In genomic region chr17:87264927-87265791, GRCm38 (mm10) we compare ENCODE assay signal across 8 mouse cellular contexts. TPM values are rescaled to one million over a fixed set of nuclear protein-coding genes. Genes with fewer than 3 reads are reported as not detected.
A peak's percentile ranks its signal among the peaks of the same experiment; 100 is the strongest.
DNase-seq lines count a peak whose midpoint lies in the region; ATAC-seq lines count a peak whose summit lies in the region.

No protein-coding gene starts in this region.

- peak overlapping the region; percentile 24 for H3K27ac ChIP-seq in heart, embryonic 16.5 days (ENCODE audit: low read length)
- no peak overlapping the region for H3K27ac ChIP-seq in forebrain, embryonic 11.5 days (ENCODE audit: low read depth, low read length)
- H3K27ac ChIP-seq in liver, embryonic 13.5 days, result peak overlapping the region; percentile 54

- peaks cover 13% of the 10 kb centered on the region for H3K4me1 ChIP-seq in heart, embryonic 16.5 days (ENCODE audit: control insufficient read depth, insufficient read depth, low read length)
- H3K4me1 ChIP-seq in forebrain, embryonic 11.5 days (replicated peaks; ENCODE audit: control insufficient read depth, insufficient read depth, low read length), result peaks cover 9% of the 10 kb centered on the region
- H3K4me1 ChIP-seq in liver, embryonic 13.5 days (replicated peaks), result peaks cover 35% of the 10 kb centered on the region

- WGBS in heart, embryonic 16.5 days, result 7% methylated on average over 23 of the region's 28 CpGs
- WGBS in forebrain, embryonic 11.5 days, result 9% methylated on average over 23 of the region's 28 CpGs
- WGBS in liver, embryonic 13.5 days (ENCODE audit: insufficient replicate concordance), result 7% methylated on average over 24 of the region's 28 CpGs

- no peak for DNase-seq in heart, adult 9 months (ENCODE audit: low spot score in 2 of 2)
- DNase-seq in MEL-GATA-1-ER (ENCODE audit: extremely low read depth, low read depth), result peak; percentile 25
- no peak for DNase-seq in forebrain, embryonic 11.5 days (ENCODE audit: low spot score)
- DNase-seq in liver, embryonic 13.5 days, result no peak
- no peak for DNase-seq in layer of hippocampus, adult 8-10 months (ENCODE audit: low spot score in 2 of 2)
- DNase-seq in c-Kit-positive CD71-positive TER-119-positive erythroid progenitor cells, embryonic 14.5 days (ENCODE audit: low spot score), result no peak
- DNase-seq in layer of hippocampus, postnatal 25 days (ENCODE audit: extremely low spot score in 1 of 2, low spot score in 1 of 2), result no peak

- H3K27me3 ChIP-seq in heart, embryonic 16.5 days (ENCODE audit: control insufficient read depth, insufficient read depth, low read length), result no peaks in the 10 kb centered on the region
- no peaks in the 10 kb centered on the region for H3K27me3 ChIP-seq in forebrain, embryonic 11.5 days (ENCODE audit: control insufficient read depth, insufficient read depth, low read length)
- no peaks in the 10 kb centered on the region for H3K27me3 ChIP-seq in liver, embryonic 13.5 days

- peak overlapping the region; percentile 73 for H3K4me3 ChIP-seq in heart, embryonic 16.5 days (ENCODE audit: low read length)
- peak overlapping the region; percentile 82 for H3K4me3 ChIP-seq in forebrain, embryonic 11.5 days (ENCODE audit: low read depth, low read length)
- H3K4me3 ChIP-seq in liver, embryonic 13.5 days (replicated peaks), result peak overlapping the region; percentile 76

- ATAC-seq in heart, embryonic 16.5 days (replicated peaks; ENCODE audit: extremely low read depth, insufficient read depth, low FRiP score), result peak; percentile 49
- ATAC-seq in forebrain, embryonic 11.5 days (replicated peaks; ENCODE audit: low FRiP score), result peak; percentile 78
- peak; percentile 67 for ATAC-seq in liver, embryonic 13.5 days (ENCODE audit: low read depth)

- H3K9me3 ChIP-seq in heart, embryonic 16.5 days (replicated peaks; ENCODE audit: control insufficient read depth, low read length), result peaks cover 14% of the 10 kb centered on the region
- H3K9me3 ChIP-seq in forebrain, embryonic 11.5 days (ENCODE audit: control insufficient read depth, low read length), result no peaks in the 10 kb centered on the region
- H3K9me3 ChIP-seq in liver, embryonic 13.5 days (replicated peaks), result no peaks in the 10 kb centered on the region

- peak overlapping the region; percentile 74 for H3K4me2 ChIP-seq in heart, embryonic 16.5 days (ENCODE audit: low read depth, low read length)
- peak overlapping the region; percentile 85 for H3K4me2 ChIP-seq in forebrain, embryonic 11.5 days (ENCODE audit: low read depth, low read length, severe bottlenecking)
- peak overlapping the region; percentile 95 for H3K4me2 ChIP-seq in liver, embryonic 13.5 days

- peak overlapping the region; percentile 81 for H3K9ac ChIP-seq in heart, embryonic 16.5 days (ENCODE audit: low read length)
- H3K9ac ChIP-seq in forebrain, embryonic 11.5 days (ENCODE audit: low read length), result peak overlapping the region; percentile 90
- H3K9ac ChIP-seq in liver, embryonic 13.5 days, result peak overlapping the region; percentile 89

- peaks cover 10% of the 10 kb centered on the region for H3K36me3 ChIP-seq in heart, embryonic 16.5 days (ENCODE audit: control insufficient read depth, insufficient read depth)
- no peaks in the 10 kb centered on the region for H3K36me3 ChIP-seq in forebrain, embryonic 11.5 days (ENCODE audit: control insufficient read depth, insufficient read depth, low read length)
- H3K36me3 ChIP-seq in liver, embryonic 13.5 days, result peaks cover 20% of the 10 kb centered on the region

RNA-seq across cellular contexts. Expression of gene Mcfd2, which starts 0.6 kb away (rescaled TPM):
- polyA plus RNA-seq in heart, embryonic 16.5 days (2015; fragmentation: Nextera tagmentation; extraction: Ambion mirVana), result 83.5 and 94.4 TPM in 2 replicates
- polyA plus RNA-seq in forebrain, embryonic 11.5 days (2014; fragmentation: Nextera tagmentation; extraction: Ambion mirVana), result 65.6 and 66.7 TPM in 2 replicates
- 50.2 and 53.9 TPM in 2 replicates for polyA plus RNA-seq in liver, embryonic 13.5 days (2015; fragmentation: Nextera tagmentation; extraction: Ambion mirVana)
- total RNA-seq in layer of hippocampus, adult 8-10 months (2022), result 10 to 100 TPM; 63.8 to 73.0 (median 64.6) TPM
- 10 to 100 TPM; 51.0 to 53.2 TPM for total RNA-seq in layer of hippocampus, postnatal 25 days (2021)

RNA-seq across cellular contexts. Expression of gene Ttc7, which starts 17.5 kb away (rescaled TPM):
- polyA plus RNA-seq in heart, embryonic 16.5 days (2015; fragmentation: Nextera tagmentation; extraction: Ambion mirVana), result 3.9 and 6.2 TPM in 2 replicates
- 4.2 and 4.3 TPM in 2 replicates for polyA plus RNA-seq in forebrain, embryonic 11.5 days (2014; fragmentation: Nextera tagmentation; extraction: Ambion mirVana)
- polyA plus RNA-seq in liver, embryonic 13.5 days (2015; fragmentation: Nextera tagmentation; extraction: Ambion mirVana), result 9.5 and 11.0 TPM in 2 replicates
- total RNA-seq in layer of hippocampus, adult 8-10 months (2022), result 1 to 10 TPM; 7.8 to 10.0 (median 8.5) TPM
- total RNA-seq in layer of hippocampus, postnatal 25 days (2021), result 1 to 10 TPM; 5.1 to 8.1 TPM
